Mouse (Mus musculus): Measurements from ENCODE around the gene Zbtb40. TPM values are rescaled to one million over a fixed set of nuclear protein-coding genes. Genes with fewer than 3 reads are reported as not detected.

Zbtb40 gene
- total RNA-seq, 2 experiments from 2014 or later, result 7.0 to 7.8 TPM

- no peak for DNase-seq
Observed at GRCm38 (mm10) chr4:137033115-137033887, 15.3 kb downstream of the Zbtb40 start.

DNA sequence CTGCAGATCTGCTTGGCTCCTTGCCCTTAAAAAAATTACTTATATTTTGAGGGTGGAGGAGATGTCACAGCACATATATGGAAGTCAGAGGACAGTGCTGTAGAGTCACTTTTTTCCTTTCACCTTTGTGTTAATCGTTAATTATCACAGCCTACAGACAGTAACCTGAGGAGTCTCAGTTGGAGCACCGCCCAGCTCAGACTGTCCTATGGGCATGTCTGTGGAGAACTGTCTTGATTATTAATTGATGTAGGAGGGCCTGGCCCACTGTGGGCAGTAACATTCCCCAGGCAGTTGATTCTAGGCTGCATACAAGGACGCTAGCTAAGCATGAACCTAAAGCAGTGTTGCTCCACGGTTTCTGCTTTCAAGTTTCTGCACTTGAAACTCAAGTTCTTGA, 16.1 kb downstream of the Zbtb40 start:
- DNase-seq, result no peak

- no peak for DNase-seq
Observed at GRCm38 (mm10) chr4:137031319-137031718, 17.3 kb downstream of the Zbtb40 start.

- DNase-seq, result peak; percentile 11
Observed at GRCm38 (mm10) chr4:137029348-137029747, 19.3 kb downstream of the Zbtb40 start.

- no peak for DNase-seq
Observed at GRCm38 (mm10) chr4:137027051-137027450, 21.6 kb downstream of the Zbtb40 start.

DNA sequence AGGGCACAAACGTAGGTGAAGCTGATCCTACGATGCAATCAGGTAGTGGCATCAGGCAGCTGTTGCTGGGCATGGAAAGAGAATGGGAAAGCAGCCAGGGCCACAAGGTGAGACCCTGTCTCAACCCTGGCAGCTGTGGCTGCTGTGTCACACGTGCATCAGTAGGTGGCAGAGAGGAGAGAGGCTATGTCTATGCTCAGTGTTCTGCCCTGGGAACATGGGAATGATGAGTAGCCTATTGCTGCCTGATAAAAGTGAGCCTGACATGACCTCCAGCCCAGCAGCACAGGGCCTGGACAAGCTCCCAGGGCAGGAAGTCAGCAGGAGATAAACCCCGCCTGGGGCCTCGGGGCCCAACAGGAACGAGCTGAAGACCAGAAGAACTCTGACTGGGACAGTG, 23.0 kb downstream of the Zbtb40 start:
- DNase-seq, result peak; percentile 22

DNA sequence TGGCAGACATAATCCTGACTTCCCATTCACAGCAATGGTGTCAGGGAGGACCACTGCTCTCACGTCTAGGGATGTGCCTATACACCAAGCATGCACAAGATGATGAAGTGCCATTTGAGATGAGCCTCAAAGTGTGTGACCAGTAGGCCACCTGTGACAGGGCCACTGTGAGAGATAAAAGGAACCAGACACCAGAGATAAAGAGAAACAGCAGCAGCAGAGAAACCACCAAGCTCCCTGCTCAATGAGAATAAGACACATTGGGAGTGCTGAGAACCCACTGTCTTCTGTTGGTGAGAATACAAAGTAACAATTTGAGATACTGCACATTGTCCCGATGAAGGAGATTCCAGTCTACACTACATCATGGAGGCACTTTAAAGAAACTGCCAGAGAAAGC, 23.5 kb downstream of the Zbtb40 start:
- no peak for DNase-seq

- DNase-seq, result no peak
Observed at GRCm38 (mm10) chr4:137020065-137020464, 28.5 kb downstream of the Zbtb40 start.

GRCm38 (mm10) chr4:137015934-137016333, 32.7 kb downstream of the Zbtb40 start:
- no peak for DNase-seq

GRCm38 (mm10) chr4:137015476-137015856, 33.1 kb downstream of the Zbtb40 start:
- DNase-seq, result no peak

- DNase-seq, result no peak
Observed at GRCm38 (mm10) chr4:137014654-137015475, 33.7 kb downstream of the Zbtb40 start.

DNA sequence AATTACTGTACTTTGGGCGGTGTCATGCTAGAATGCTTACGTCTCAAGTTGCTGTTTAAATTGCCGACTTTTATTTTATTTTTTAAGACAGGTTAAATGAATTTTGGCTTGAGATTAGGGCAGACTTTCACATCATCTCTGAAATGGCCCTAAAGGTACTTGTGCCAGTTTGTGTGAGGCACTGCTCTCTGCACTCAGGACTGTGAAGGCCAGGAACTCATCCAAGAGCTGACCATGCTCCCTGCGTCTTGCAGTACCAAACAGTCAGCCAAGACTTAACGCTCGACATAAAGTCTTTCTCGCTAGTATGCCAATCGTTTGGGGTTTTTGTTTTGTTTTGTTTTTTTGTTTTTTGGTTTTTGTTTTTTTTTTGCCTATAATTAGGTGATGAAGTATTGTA, 34.5 kb downstream of the Zbtb40 start:
- no peak for DNase-seq

GRCm38 (mm10) chr4:137006966-137007365, 41.6 kb downstream of the Zbtb40 start:
- DNase-seq, result no peak

- peak; percentile 61 for DNase-seq
Observed at GRCm38 (mm10) chr4:137001825-137002224, 46.8 kb downstream of the Zbtb40 start.

DNA sequence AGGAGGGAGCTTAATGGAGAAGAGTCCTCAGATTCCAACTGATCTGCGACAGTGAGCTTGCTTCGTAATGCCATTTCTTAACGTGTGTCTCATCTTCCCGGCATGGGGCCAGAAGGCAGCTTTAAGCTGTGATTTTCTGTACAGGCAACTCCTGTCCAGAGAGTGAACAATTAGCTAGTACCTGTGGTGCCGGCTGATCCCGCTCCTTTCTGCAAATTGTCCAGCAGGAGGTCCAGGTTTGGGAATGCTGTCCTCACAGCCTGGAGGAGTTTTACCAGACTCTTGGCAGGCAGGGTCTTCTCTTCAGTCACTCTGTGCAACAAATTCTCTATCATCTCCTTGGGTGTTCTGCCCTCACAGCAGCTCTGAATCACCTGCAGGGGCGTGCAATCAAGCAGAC, 47.6 kb downstream of the Zbtb40 start:
- no peak for DNase-seq

DNA sequence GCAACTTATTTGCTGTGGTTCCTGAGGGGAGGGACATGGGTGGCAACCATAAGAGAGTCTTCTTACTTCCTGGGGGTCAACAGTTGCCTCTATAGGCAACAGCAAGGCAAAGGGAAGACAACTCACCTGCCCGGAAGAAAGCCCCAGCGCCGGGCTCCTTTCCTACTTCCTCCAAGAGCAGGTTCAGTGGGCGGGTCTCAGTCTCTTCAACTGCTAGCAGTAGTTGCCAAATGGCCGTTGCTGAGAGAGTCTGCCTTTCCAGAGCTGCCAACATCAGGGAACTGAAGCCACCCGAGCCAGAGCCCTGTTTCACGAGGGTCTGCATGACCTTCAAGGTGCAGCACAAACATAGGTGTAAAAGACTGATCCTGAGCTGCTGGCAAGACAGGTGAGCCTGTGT, 50.2 kb downstream of the Zbtb40 start:
- no peak for DNase-seq

DNA sequence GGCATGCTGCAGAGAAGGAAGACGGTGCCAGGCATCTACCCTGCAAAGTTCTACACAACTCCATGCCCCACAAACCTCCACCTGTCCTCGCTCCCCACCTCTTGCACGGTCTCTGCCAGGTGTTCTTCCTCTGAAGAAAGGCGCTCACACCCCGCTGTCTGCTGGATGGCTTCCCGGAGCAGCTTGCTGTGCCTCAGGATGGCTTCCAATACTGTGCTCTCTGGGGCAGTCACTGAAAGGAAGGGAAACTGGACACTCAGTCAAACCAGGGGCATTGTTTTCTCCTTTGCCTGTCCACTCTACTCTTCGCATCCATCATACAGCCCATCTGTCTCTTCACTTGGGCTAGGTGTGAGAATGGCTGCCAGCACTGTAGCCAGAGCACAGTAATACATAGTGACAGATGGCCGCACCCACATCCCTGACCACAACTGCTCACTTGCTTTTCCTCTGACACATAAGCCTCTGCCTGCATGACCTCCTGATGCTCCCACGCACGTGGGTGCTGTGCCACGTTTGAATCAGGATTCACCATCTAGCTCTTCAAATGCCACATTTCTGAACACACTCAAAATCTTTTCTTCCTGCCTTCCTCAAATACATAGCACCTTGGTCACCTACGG, 50.8 kb downstream of the Zbtb40 start:
- DNase-seq, result no peak

GRCm38 (mm10) chr4:136996933-136997332, 51.7 kb downstream of the Zbtb40 start:
- no peak for DNase-seq

DNA sequence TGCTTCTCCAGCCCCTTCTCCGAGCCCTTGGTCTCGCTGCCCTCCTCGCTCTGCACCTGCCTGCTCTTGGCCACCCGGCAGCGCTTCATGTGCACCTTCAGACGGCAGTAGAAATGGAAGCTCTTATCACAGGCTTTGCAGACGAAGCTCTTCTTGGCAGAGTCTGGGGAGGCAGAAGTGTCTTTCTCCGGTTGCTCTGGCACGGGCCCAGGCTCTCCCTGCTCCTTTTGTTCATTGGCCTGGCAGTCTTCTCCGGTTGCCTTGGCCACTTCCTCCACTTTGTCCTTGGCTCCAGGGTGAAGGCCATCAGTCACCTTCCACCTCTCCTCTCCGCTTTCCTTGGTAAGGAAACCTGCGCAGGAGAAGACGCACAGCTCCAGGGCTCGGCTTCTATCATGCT, 53.2 kb downstream of the Zbtb40 start:
- DNase-seq, result peak; percentile 26

- DNase-seq, result no peak
Observed at GRCm38 (mm10) chr4:136981993-136982695, 66.5 kb downstream of the Zbtb40 start.

- peak; percentile 78 for DNase-seq
Observed at GRCm38 (mm10) chr4:136981347-136981746, 67.3 kb downstream of the Zbtb40 start.

GRCm38 (mm10) chr4:136980921-136981320, 67.7 kb downstream of the Zbtb40 start:
- no peak for DNase-seq
